ENCODE assay signal across 20 mouse cellular contexts in the genomic region with DNA sequence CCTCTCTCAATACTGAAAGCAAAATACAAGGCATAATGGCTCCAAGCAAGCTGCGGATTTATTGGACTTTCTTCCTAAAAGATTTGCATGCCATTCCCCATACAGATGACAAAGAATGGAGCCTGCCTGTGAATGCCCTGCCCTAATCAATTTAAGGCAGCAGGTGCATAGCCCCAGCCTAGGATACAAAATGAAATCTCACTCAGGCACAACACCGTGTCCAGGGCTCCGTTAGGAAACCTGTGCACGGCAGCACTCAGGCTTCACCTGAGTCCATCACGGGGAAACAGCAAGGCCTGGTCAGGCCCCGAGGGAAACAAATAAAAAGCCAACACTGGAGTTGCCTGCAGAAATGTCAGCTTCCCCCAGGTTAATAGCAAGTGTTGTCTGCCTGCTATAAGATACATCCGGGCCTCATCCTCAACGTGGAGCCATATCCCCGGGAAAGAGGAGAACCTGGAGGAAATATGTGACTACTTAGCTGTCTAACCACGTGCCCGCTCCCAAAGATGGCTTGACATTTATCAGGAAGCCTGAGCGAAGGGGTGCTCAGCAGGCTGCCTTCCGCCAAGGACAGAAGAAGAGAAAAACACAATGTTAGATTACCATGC.
DNase-seq lines count a peak whose midpoint lies in the region; ATAC-seq and TF ChIP-seq lines count a peak whose summit lies in the region.
"Had no signal": no experiment of that assay in that cellular context is flagged by ENCODE, and none has a peak within 500 bp of the region (broad histone marks: within the 10 kb centered on the region; RNA-seq: fewer than 3 reads in every experiment).

No protein-coding gene starts in this region.

- WGBS in hindbrain, embryonic 14.5 days, result 32% methylated on average over 13 of the region's 13 CpGs
- WGBS in limb, embryonic 13.5 days, result 59% methylated on average over 13 of the region's 13 CpGs
- WGBS in midbrain, embryonic 16.5 days, result 23% methylated on average over 13 of the region's 13 CpGs
- WGBS in forebrain, embryonic 15.5 days, result 48% methylated on average over 13 of the region's 13 CpGs

- no peak for TF ChIP-seq POLR2A in brain, embryonic 14.5 days (IDR thresholded peaks at IDR 0.05; ENCODE audit: borderline replicate concordance, extremely low read depth, insufficient read depth, insufficient read length, poor library complexity, severe bottlenecking)

- ATAC-seq in hindbrain, embryonic 14.5 days (ENCODE audit: low FRiP score), result no peak; the same call in 1 of the 2 replicates
- no peak for ATAC-seq in limb, embryonic 13.5 days (ENCODE audit: low FRiP score, low read depth)
- ATAC-seq in midbrain, embryonic 16.5 days, result no peak
- ATAC-seq in forebrain, embryonic 15.5 days (replicated peaks), result no peak
- ATAC-seq: forebrain, embryonic 16.5 days had no signal

- peak; percentile 58 for DNase-seq in brain, embryonic 14.5 days (ENCODE audit: low read depth)
- no peak for DNase-seq in hindbrain, embryonic 14.5 days (ENCODE audit: low spot score)
- DNase-seq in liver (no peak), adipocyte (ENCODE audit: low spot score) (no peak)
- DNase-seq in thymus, postnatal 4 days, result no peak
- DNase-seq: cerebellum, adult 9-10 months; heart, postnatal 10 days; kidney, adult 18-20 months; kidney, postnatal 14 days; right cerebral cortex, postnatal 4 days; thymus, postnatal 14 days had no signal

- H3K4me3 ChIP-seq in hindbrain, embryonic 14.5 days (replicated peaks; ENCODE audit: low read length), result no peak overlapping the region
- H3K4me3 ChIP-seq in limb, embryonic 13.5 days, result no peak overlapping the region
- no peak overlapping the region for H3K4me3 ChIP-seq in midbrain, embryonic 16.5 days (ENCODE audit: low read depth, low read length)
- no peak overlapping the region for H3K4me3 ChIP-seq in forebrain, embryonic 15.5 days
- H3K4me3 ChIP-seq: embryonic facial prominence, embryonic 12.5 days; erythroblast, embryonic 14.5 days; layer of hippocampus, adult 2 months had no signal

- no peaks in the 10 kb centered on the region for H3K9me3 ChIP-seq in hindbrain, embryonic 14.5 days (ENCODE audit: control insufficient read depth, low read length)
- no peaks in the 10 kb centered on the region for H3K9me3 ChIP-seq in limb, embryonic 13.5 days
- H3K9me3 ChIP-seq in midbrain, embryonic 16.5 days (replicated peaks; ENCODE audit: control insufficient read depth, low read length, poor library complexity, severe bottlenecking), result no peaks in the 10 kb centered on the region
- H3K9me3 ChIP-seq in forebrain, embryonic 15.5 days, result no peaks in the 10 kb centered on the region
- H3K9me3 ChIP-seq: embryonic facial prominence, embryonic 12.5 days had no signal

- no peak overlapping the region for H3K4me2 ChIP-seq in hindbrain, embryonic 14.5 days (replicated peaks)
- H3K4me2 ChIP-seq in limb, embryonic 13.5 days (replicated peaks), result 0 out of 2 replicates have a peak overlapping the region, but pooled peaks have one; percentile 7
- no peak overlapping the region for H3K4me2 ChIP-seq in midbrain, embryonic 16.5 days (ENCODE audit: low read length)
- no peak overlapping the region for H3K4me2 ChIP-seq in forebrain, embryonic 15.5 days (replicated peaks)
- H3K4me2 ChIP-seq: embryonic facial prominence, embryonic 12.5 days; heart, embryonic 11.5 days had no signal

- no peaks in the 10 kb centered on the region for H3K27me3 ChIP-seq in hindbrain, embryonic 14.5 days (ENCODE audit: control insufficient read depth, insufficient read depth, low read length)
- H3K27me3 ChIP-seq in limb, embryonic 13.5 days, result peaks cover 6% of the 10 kb centered on the region; the same call in 1 of the 2 replicates
- no peaks in the 10 kb centered on the region for H3K27me3 ChIP-seq in midbrain, embryonic 16.5 days (ENCODE audit: control insufficient read depth, insufficient read depth, low read depth, low read length)
- no peaks in the 10 kb centered on the region for H3K27me3 ChIP-seq in forebrain, embryonic 15.5 days
- H3K27me3 ChIP-seq: embryonic facial prominence, embryonic 12.5 days had no signal

- no peaks in the 10 kb centered on the region for H3K36me3 ChIP-seq in hindbrain, embryonic 14.5 days (replicated peaks; ENCODE audit: control insufficient read depth, insufficient read depth)
- H3K36me3 ChIP-seq in limb, embryonic 13.5 days, result no peaks in the 10 kb centered on the region
- H3K36me3 ChIP-seq in midbrain, embryonic 16.5 days (ENCODE audit: control insufficient read depth, insufficient read depth, low read length), result no peaks in the 10 kb centered on the region
- H3K36me3 ChIP-seq in forebrain, embryonic 15.5 days, result no peaks in the 10 kb centered on the region
- H3K36me3 ChIP-seq: embryonic facial prominence, embryonic 12.5 days had no signal

- no peak overlapping the region for H3K9ac ChIP-seq in hindbrain, embryonic 14.5 days
- H3K9ac ChIP-seq in limb, embryonic 13.5 days, result no peak overlapping the region
- 0 out of 2 replicates have a peak overlapping the region, but pooled peaks have one; percentile 20 for H3K9ac ChIP-seq in midbrain, embryonic 16.5 days (ENCODE audit: low read depth, low read length)
- H3K9ac ChIP-seq in forebrain, embryonic 15.5 days (replicated peaks), result no peak overlapping the region
- H3K9ac ChIP-seq: embryonic facial prominence, embryonic 12.5 days; liver, embryonic 14.5 days had no signal

- H3K4me1 ChIP-seq in hindbrain, embryonic 14.5 days (replicated peaks; ENCODE audit: control insufficient read depth, insufficient read depth, low read length), result peaks cover 44% of the 10 kb centered on the region
- H3K4me1 ChIP-seq in limb, embryonic 13.5 days, result peaks cover 46% of the 10 kb centered on the region
- peaks cover 30% of the 10 kb centered on the region for H3K4me1 ChIP-seq in midbrain, embryonic 16.5 days (ENCODE audit: control insufficient read depth, insufficient read depth, low read length)
- H3K4me1 ChIP-seq in forebrain, embryonic 15.5 days, result peaks cover 21% of the 10 kb centered on the region

- H3K27ac ChIP-seq in hindbrain, embryonic 14.5 days, result peak overlapping the region; percentile 45
- no peak overlapping the region for H3K27ac ChIP-seq in limb, embryonic 13.5 days
- H3K27ac ChIP-seq in midbrain, embryonic 16.5 days (ENCODE audit: low read length), result peak overlapping the region; percentile 65
- no peak overlapping the region for H3K27ac ChIP-seq in forebrain, embryonic 15.5 days (replicated peaks)
- H3K27ac ChIP-seq: embryonic facial prominence, embryonic 12.5 days; layer of hippocampus, adult 2 months; liver, embryonic 14.5 days had no signal

- TF ChIP-seq CTCF in brain, embryonic 14.5 days (IDR thresholded peaks at IDR 0.05; ENCODE audit: borderline replicate concordance, extremely low read depth, insufficient read depth, insufficient read length), result no peak

Comparison
In these comparisons a context has a peak if more than half of its experiments do, and no peak if none do; other contexts are left out.
1. H3K27ac ChIP-seq: peak in hindbrain, embryonic 14.5 days (single experiment) and midbrain, embryonic 16.5 days (single experiment); none in limb, embryonic 13.5 days (single experiment) and forebrain, embryonic 15.5 days (single experiment).